Mouse (Mus musculus) midbrain, embryonic 10.5 days (tissue): ENCODE results near the gene Nf2. TPM values are rescaled to one million over a fixed set of nuclear protein-coding genes. Genes with fewer than 3 reads are reported as not detected.

Source experiments
- DNase-seq: peaks from one replicate; pipeline ENCODE4 v3.0.0-alpha.2; 2017; ENCODE audit warnings: low spot score
- H3K27ac ChIP-seq: fragments of 300-500 bp; sonication (generic); replicated peaks from 2 replicates; pipeline ENCODE4 v1.5.1; 2016; ENCODE audit warnings: mild to moderate bottlenecking
- H3K27me3 ChIP-seq: fragments of 300-500 bp; sonication (generic); 2 replicates; pipeline ENCODE4 v1.6.1; 2016; ENCODE audit warnings: low read depth, mild to moderate bottlenecking; ENCODE audit not compliant: poor library complexity, severe bottlenecking
- H3K36me3 ChIP-seq: fragments of 300-500 bp; sonication (generic); 2 replicates; pipeline ENCODE4 v1.6.1; 2016; ENCODE audit warnings: mild to moderate bottlenecking, moderate library complexity
- H3K4me1 ChIP-seq: fragments of 300-500 bp; sonication (generic); 2 replicates; pipeline ENCODE4 v1.6.1; 2016
- H3K4me3 ChIP-seq: fragments of 300-500 bp; sonication (generic); 2 replicates; pipeline ENCODE4 v1.5.1; 2016; ENCODE audit warnings: mild to moderate bottlenecking, moderate library complexity
- H3K9me3 ChIP-seq: fragments of 300-500 bp; sonication (generic); replicated peaks from 2 replicates; pipeline ENCODE4 v1.6.1; 2016; ENCODE audit warnings: mild to moderate bottlenecking
- WGBS: fragments of 180-500 bp; shearing (Covaris S2); methylation state at CpG from one replicate; pipeline ENCODE4 v1.1.7; 2016; 5-methylcytosine and 5-hydroxymethylcytosine counted together
- polyA plus RNA-seq: library from polyadenylated mRNA; unstranded; fragments of >200 nt; fragmentation: Nextera tagmentation; extraction: Ambion mirVana; gene quantifications from 2 replicates; pipeline ENCODE4 v1.2.1, GENCODE M21; 2016

Gene Nf2
- polyA plus RNA-seq = 55.5 and 65.1 TPM in 2 replicates

- H3K27ac ChIP-seq = peak within 1 kb of the TSS; percentile 97
- DNase-seq = peak; percentile 97
- no peaks in the 10 kb centered on the region for H3K36me3 ChIP-seq
- H3K4me3 ChIP-seq = peak within 1 kb of the TSS; percentile 98
- H3K27me3 ChIP-seq = no peaks in the 10 kb centered on the region
- WGBS = under 1% methylated on average over 60 of the region's 60 CpGs
- H3K4me1 ChIP-seq = peaks cover 24% of the 10 kb centered on the region
- H3K9me3 ChIP-seq = no peaks in the 10 kb centered on the region
Observed at GRCm38 (mm10) chr11:4849258-4849943, at the start of gene Nf2. TSS of gene Nf2 (minus strand) at chr11:4849536.

- Histone ChIP-seq H3K9me3 (no peaks in the 10 kb centered on the region), H3K4me1 (peaks cover 14% of the 10 kb centered on the region), H3K27ac (peak within 1 kb of the TSS; percentile 91), H3K4me3 (peak within 1 kb of the TSS; percentile 93), H3K27me3 (no peaks in the 10 kb centered on the region), H3K36me3 (peaks cover 68% of the 10 kb centered on the region)
- WGBS = 2% methylated on average over 52 of the region's 52 CpGs
- DNase-seq = peak; percentile 88
Observed at GRCm38 (mm10) chr11:4894848-4895816, 45.8 kb upstream of the Nf2 start, which contains the start of gene Thoc5. TSS of gene Thoc5 (plus strand) at chr11:4895320.

GRCm38 (mm10) chr11:4886987-4887386, 37.7 kb upstream of the Nf2 start:
- H3K9me3 ChIP-seq = no peaks in the 10 kb centered on the region
- no peaks in the 10 kb centered on the region for H3K27me3 ChIP-seq
- no peak for DNase-seq
- H3K27ac ChIP-seq = no peak overlapping the region
- 0 out of 2 replicates have a peak, but pooled peaks cover 3% of the 10 kb centered on the region for H3K4me1 ChIP-seq
- H3K36me3 ChIP-seq = peaks cover 86% of the 10 kb centered on the region
- H3K4me3 ChIP-seq = no peak overlapping the region
- 93% methylated on average over 3 of the region's 3 CpGs for WGBS

GRCm38 (mm10) chr11:4885385-4885903, 36.1 kb upstream of the Nf2 start:
- H3K36me3 ChIP-seq = peaks cover 73% of the 10 kb centered on the region
- H3K27ac ChIP-seq = no peak overlapping the region
- no peaks in the 10 kb centered on the region for H3K27me3 ChIP-seq
- H3K4me1 ChIP-seq = 0 out of 2 replicates have a peak, but pooled peaks cover 3% of the 10 kb centered on the region
- WGBS = 75% methylated on average over 2 of the region's 2 CpGs
- DNase-seq = peak; percentile 35
- no peaks in the 10 kb centered on the region for H3K9me3 ChIP-seq
- H3K4me3 ChIP-seq = no peak overlapping the region

- no peak for DNase-seq
- 53% methylated on average over 14 of the region's 14 CpGs for WGBS
- no peaks in the 10 kb centered on the region for H3K27me3 ChIP-seq
- H3K4me3 ChIP-seq = no peak overlapping the region
- H3K4me1 ChIP-seq = 0 out of 2 replicates have a peak, but pooled peaks cover 3% of the 10 kb centered on the region
- H3K9me3 ChIP-seq = no peaks in the 10 kb centered on the region
- H3K36me3 ChIP-seq = peaks cover 49% of the 10 kb centered on the region
- H3K27ac ChIP-seq = no peak overlapping the region
Observed at GRCm38 (mm10) chr11:4882892-4883627, 33.7 kb upstream of the Nf2 start.

GRCm38 (mm10) chr11:4881087-4881486, 31.8 kb upstream of the Nf2 start:
- 86% methylated on average over 4 of the region's 4 CpGs for WGBS
- Histone ChIP-seq H3K9me3 (peaks cover 4% of the 10 kb centered on the region; the same call in 1 of the 2 replicates), H3K4me3 (no peak overlapping the region), H3K27ac (no peak overlapping the region), H3K27me3 (no peaks in the 10 kb centered on the region), H3K36me3 (peaks cover 40% of the 10 kb centered on the region), H3K4me1 (0 out of 2 replicates have a peak, but pooled peaks cover 3% of the 10 kb centered on the region)
- no peak for DNase-seq

GRCm38 (mm10) chr11:4874551-4874950, 25.2 kb upstream of the Nf2 start:
- Histone ChIP-seq H3K9me3 (peaks cover 6% of the 10 kb centered on the region; the same call in 1 of the 2 replicates), H3K36me3 (peaks cover 15% of the 10 kb centered on the region), H3K4me3 (peak overlapping the region; percentile 85), H3K27ac (peak overlapping the region; percentile 90), H3K4me1 (peaks cover 18% of the 10 kb centered on the region), H3K27me3 (no peaks in the 10 kb centered on the region)
- peak; percentile 33 for DNase-seq
- 7% methylated on average over 10 of the region's 10 CpGs for WGBS

GRCm38 (mm10) chr11:4873755-4874475, 24.6 kb upstream of the Nf2 start, which contains the start of gene Nipsnap1:
TSS of gene Nipsnap1 (plus strand) at chr11:4873951.
- peaks cover 15% of the 10 kb centered on the region for H3K36me3 ChIP-seq
- H3K9me3 ChIP-seq = peaks cover 6% of the 10 kb centered on the region; the same call in 1 of the 2 replicates
- peak; percentile 85 for DNase-seq
- peak within 1 kb of the TSS; percentile 90 for H3K27ac ChIP-seq
- H3K4me1 ChIP-seq = peaks cover 18% of the 10 kb centered on the region
- 1% methylated on average over 30 of the region's 30 CpGs for WGBS
- H3K4me3 ChIP-seq = peak within 1 kb of the TSS; percentile 85
- no peaks in the 10 kb centered on the region for H3K27me3 ChIP-seq

GRCm38 (mm10) chr11:4865645-4866251, 16.4 kb upstream of the Nf2 start:
- Histone ChIP-seq H3K27me3 (no peaks in the 10 kb centered on the region), H3K9me3 (no peaks in the 10 kb centered on the region), H3K27ac (no peak overlapping the region), H3K4me1 (peaks cover 12% of the 10 kb centered on the region), H3K4me3 (no peak overlapping the region), H3K36me3 (no peaks in the 10 kb centered on the region)
- DNase-seq = peak; percentile 51
- WGBS = 34% methylated on average over 10 of the region's 10 CpGs

- Histone ChIP-seq H3K4me1 (peaks cover 12% of the 10 kb centered on the region), H3K4me3 (no peak overlapping the region), H3K27me3 (no peaks in the 10 kb centered on the region), H3K27ac (no peak overlapping the region), H3K9me3 (no peaks in the 10 kb centered on the region), H3K36me3 (no peaks in the 10 kb centered on the region)
- 89% methylated on average over 1 of the region's 1 CpGs for WGBS
- no peak for DNase-seq
Observed at GRCm38 (mm10) chr11:4862730-4863129, 13.4 kb upstream of the Nf2 start.
